Mouse (Mus musculus): Measurements from ENCODE around the gene Ybx1.
A peak's percentile ranks its signal among the peaks of the same experiment; 100 is the strongest.
"Not testable (repeated sequence)": the region's sequence is repeated elsewhere in the genome, so short reads cannot be mapped to it uniquely, and the experiment has no call there.

Ybx1 gene

GRCm38 (mm10) chr4:119294415-119295133 is at the start of gene Ybx1:
Gene Ybx1 (minus strand): TSS chr4:119294604.
- peak; percentile 97 to 98 for DNase-seq

DNA sequence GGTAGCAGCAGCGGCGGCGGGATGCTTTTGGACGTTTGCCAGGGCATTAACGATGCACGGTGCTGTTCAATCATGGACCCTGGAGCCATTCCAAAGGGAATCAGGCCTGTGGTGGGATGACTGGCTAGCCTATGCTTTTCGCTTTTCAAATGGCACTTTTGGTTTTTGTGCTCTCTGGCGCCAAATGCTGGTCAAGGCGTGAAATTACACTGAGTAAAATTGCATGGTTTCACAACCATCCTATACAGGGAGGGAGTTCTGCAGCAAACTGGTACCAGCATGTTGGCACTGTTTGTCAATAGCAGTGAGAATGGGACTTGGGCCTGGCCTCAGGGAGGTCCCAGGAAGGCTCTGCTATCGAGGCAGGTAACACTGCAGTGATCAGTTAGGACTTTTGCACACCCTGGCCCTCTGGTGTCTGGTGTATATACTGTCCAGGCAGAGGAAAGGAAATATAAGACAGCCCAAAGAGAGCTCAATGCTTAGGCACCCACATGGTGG is 44.5 kb upstream of the Ybx1 start:
- DNase-seq: peak; percentile 57 to 58

DNA sequence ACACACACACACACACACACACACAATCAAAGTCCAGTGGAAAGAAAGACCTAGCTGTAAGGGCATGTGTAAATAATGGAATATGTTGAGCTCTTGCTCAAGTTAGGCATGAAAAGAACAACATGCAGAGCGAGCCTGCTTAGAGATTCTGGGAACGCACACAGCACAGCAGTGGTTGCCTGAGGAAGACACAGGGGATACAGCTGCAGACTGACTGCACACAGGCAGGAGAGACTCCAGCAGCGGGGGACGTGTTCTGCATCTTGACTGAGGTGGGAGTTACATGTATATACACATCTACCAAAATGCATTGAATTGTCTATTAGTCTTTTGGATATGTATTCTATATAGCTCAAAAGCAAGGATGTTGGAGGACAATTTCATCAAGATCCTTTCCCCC is 44.0 kb upstream of the Ybx1 start:
- DNase-seq: no peak

DNA sequence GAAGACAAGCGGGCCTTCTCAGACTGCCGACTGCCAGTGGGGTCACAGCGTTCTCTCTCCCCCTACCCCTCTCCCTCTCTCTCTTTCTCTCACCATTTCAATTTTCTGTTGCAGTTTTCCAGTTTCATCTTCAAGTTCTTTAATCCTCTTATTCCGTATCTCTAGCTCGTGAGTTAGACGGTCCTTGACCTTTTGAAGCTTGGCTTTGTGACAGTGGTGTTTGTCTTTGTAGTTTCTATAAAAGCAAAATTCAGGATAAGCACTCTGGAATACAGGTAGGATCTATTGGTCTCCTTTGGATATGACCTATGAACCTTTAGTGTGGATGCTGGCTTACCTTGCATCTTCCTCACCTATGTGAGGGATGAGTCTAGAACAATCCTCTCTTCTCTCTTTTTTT is 39.1 kb upstream of the Ybx1 start:
- DNase-seq: no peak

GRCm38 (mm10) chr4:119320896-119321550 is 26.6 kb upstream of the Ybx1 start:
- DNase-seq: peak in 1 of 2 experiments; percentile 4

DNA sequence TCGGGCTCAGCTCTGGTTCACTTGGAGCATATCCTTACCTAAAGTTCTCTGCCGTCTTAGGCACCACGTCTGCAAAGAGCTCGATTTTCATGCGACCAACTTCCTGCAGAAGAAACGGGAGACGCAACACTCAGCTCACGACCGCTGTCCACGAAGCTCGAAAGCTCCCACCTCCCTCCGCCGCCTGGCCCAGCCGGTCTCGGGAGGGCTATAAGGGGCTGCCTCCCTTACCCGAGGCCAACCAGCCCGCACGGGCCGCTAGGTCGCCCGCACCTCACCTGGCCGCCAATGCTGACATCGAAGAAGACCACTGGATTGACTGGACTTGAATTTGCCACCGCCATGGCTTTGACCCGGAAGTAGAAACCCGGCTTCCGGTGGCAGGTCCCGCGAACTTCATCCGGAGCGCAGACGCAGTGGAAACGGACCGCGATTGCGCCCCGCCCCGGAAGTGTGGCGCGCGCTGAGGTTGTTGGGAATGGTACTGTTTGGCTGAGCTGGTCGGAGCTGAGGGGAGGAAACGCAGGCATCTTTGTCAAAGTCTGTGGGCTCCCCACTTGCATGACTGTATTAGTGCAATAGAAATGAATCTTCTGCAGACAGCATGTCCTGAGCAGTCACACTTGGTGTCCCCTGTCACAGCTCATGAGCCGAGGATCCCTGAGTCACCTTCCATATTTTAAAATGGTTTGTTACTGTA is 25.9 kb upstream of the Ybx1 start, which contains the start of gene Ppih:
Gene Ppih (minus strand): TSS at position 416 of the 700 bp plus-strand sequence.
- peak; percentile 96 for DNase-seq

DNA sequence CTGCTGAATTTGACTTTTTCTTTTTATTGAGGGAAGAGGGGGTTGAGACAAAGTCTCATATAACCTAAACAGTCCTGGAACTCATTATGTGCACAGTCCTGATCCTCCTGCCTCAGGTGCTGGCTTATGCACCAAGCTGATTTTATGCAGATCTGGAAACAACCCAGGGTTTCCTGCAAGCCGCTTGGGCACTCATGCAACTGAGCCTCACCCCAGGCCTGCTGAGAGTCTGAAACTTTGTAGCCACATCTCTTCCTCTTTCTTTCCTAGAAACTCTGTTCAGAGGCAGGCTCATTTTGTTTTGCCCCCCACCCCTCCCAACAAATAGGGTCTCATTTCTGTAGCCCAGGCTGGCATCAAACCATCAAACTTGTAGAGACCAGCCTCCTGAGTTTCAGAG is 19.4 kb upstream of the Ybx1 start:
- peak; percentile 24 to 41 for DNase-seq

GRCm38 (mm10) chr4:119305418-119305817 is 11.0 kb upstream of the Ybx1 start:
- no peak for DNase-seq

- DNase-seq: no peak
Measured at GRCm38 (mm10) chr4:119303291-119303690, 8.9 kb upstream of the Ybx1 start.

- no peak for DNase-seq
Measured at GRCm38 (mm10) chr4:119301777-119302176, 7.4 kb upstream of the Ybx1 start.

GRCm38 (mm10) chr4:119300761-119301160 is 6.4 kb upstream of the Ybx1 start:
- no peak for DNase-seq

- DNase-seq: no peak
Measured at GRCm38 (mm10) chr4:119297361-119297760, 3.0 kb upstream of the Ybx1 start.

DNA sequence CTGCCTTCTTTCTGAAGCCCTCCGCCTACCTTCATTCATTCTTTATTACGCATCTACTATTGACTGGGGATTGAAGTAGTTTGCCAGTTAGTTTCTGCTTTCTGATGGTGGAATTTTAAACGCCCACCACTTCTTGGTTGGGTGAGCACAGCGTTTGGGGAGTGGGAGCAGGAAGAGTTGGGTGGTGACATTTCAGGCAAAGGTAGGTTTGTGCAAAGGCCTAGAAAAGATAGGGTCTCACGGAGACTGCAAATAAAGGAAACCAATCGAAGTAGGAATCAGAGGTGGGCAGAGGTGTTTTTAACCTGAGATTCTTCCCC is 690 bp upstream of the Ybx1 start:
- DNase-seq: peak in 1 of 2 experiments; percentile 3

DNA sequence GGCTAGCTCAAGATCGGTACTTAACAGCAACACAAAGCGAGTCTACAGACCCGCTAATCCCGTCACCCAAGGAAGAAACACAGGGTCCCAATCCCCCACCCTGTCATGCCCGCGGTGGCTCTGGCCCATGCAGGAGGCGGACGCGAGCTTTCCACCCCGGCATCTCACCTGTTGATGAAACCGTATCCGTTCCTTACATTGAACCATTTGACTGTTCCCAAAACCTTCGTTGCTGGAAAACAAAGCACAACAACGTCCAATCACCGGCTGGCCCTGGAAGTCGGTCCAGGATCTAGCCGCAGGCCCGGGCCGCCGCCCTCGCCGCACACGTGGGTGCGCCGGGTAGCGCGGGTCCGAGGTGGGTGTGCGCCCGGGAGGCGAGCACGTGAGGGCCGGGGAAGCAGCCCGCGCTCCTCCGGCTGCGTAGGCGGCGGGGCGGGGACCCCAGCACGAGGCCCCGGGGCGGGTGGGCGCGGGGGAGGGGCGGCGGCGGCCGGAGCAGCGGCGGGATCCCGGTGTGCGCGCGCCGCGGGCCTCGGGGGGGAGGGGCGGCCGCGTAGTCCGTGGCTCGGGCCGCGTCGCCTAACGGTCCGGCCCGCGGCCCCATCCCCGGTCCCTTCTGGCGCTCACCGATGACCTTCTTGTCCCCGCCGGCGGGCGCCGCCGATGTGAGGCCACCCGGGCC is 688 bp downstream of the Ybx1 start:
- peak; percentile 38 to 47 for DNase-seq

DNA sequence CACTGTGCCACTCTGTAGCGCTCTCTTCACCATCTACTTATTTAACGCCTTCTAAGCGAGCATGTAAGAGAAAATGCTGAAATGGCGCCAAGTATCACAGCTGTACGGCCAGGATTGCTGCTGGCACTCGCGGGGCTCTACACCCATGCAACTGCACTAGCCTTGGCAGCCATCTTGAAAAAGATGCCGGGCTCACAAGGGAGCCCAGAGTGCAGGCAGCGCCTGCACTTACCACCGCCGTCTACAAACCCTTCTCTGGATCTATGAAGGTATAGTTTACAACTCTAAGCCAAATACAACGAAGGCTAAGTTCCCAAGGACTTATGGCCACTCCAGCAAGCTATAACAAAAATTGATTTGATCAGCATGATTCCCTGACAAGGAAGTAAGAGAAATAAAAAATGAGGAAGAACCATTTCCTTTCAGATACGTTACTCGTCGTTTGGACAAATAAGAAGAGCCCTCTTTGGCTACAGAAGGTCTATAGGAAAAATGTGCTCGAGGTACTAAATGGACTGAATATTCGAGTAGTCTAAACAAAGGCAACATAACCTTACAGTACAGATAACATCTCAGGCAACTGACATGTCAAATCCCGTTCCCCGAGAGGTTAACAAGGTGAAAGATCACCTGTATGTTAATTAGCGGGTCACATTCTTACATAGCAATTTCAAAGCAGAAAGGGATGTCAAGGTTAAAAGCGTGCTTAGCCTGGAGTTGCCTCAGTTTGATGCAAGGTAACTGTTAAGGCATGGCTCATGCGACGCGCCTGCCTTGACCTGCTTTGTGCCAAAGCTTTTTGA is 1.4 kb downstream of the Ybx1 start:
- DNase-seq: peak; percentile 61 to 68

- DNase-seq: no peak
Measured at GRCm38 (mm10) chr4:119291921-119292320, 2.5 kb downstream of the Ybx1 start.

DNA sequence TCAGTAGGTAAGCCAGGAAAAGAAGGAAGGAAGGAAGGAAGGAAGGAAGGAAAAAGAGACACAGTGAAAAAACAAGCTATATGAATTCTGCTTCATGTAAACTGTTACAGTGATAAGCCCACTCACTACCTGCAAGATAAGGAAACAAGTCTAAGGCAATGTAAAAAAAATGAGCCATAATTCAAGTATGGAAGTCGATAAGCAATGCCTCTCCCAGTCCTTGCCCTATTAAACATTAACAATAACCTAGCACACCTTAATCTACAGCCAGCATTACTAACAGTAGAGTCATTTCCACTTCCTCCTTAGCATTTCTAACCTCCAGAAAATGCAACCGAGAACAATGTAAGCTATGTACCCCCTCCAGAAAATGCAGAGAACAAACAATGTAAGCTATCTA is 9.1 kb downstream of the Ybx1 start:
- no peak for DNase-seq

DNA sequence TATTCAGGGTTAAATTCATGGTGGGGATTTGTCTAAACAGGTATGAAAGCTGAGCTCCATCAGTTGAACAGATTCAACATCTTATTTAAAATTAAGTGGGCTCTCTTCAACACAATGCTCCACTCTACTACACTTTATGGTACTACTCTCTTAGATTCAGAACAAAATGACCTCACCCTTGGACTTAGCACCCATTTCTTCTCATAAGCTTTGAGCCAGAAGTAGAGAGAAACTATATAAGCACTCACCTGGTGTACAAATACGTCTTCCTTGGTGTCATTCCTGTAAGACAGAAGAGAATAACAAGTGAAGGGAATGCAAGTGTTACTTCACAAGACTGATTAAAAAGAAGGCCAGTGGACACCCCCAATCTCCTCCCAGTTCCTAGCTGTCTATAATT is 9.5 kb downstream of the Ybx1 start:
- no peak for DNase-seq

DNA sequence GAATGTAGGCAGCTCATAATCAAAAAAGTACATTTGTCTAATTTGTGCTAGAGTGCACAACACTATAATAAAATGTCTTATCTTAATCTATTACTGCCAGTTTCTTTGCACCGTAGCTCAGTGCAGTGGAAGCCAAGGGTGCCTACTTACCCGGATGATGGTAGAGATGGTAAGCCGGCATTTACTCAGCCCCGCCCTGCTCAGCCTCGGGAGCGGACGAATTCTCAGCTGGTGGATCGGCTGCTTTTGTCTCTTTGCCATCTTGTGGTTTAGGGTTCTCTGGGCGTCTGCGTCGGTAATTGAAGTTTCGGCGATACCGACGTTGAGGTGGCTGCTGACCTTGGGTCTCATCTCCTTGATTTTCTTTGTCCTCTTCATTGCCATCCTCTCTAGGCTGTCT is 15.6 kb downstream of the Ybx1 start:
- not testable (repeated sequence) for DNase-seq

GRCm38 (mm10) chr4:119275726-119276125 is 18.7 kb downstream of the Ybx1 start:
- no peak for DNase-seq

- DNase-seq: no peak
Measured at GRCm38 (mm10) chr4:119275226-119275625, 19.2 kb downstream of the Ybx1 start.

DNA sequence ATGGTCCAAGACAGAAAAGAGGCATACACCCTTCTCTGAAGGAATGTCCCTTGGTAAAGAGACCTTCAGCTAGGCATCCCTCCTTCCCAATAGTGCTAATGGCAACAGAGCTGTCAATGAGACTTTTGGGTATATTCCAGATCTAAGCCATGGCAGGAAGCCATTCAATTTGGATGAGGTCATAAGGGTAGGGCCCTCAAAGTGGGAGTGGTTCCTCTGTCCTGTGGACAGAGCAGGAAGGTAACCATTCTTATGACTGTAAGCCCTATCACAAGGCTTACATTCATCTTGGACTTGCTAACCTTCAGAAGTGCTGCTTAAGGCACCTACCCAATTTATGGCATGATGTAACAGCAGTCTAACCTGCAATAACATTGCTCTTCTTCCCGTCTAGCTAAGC is 19.8 kb downstream of the Ybx1 start:
- DNase-seq: no peak
